Mouse (Mus musculus) MEL (cell line): ENCODE data around the gene Unc13d. TPM values are rescaled to one million over a fixed set of nuclear protein-coding genes. Genes with fewer than 3 reads are reported as not detected.

ENCODE experiments used
- DNase-seq: peaks from one replicate; pipeline ENCODE4 v3.0.0; 2011; ENCODE audit warnings: low read depth, low spot score
- H3K27ac ChIP-seq: 2 replicates; pipeline ENCODE4 v1.5.1; 2012; ENCODE audit warnings: low read depth, mild to moderate bottlenecking, control low read depth, low read length, moderate library complexity; ENCODE audit not compliant: control insufficient read depth
- H3K27me3 ChIP-seq, 2 experiments: fragments of 150-350 bp in 1 of 2; sonication (generic) in 1 of 2; 2 replicates each; pipeline ENCODE4 v1.6.1; 2012; ENCODE audit warnings: low read length in 2 of 2, mild to moderate bottlenecking in 2 of 2, improper control_type of control experiment in 1 of 2, moderate library complexity in 1 of 2; ENCODE audit not compliant: insufficient read depth in 2 of 2, control insufficient read depth in 1 of 2
- H3K36me3 ChIP-seq, 2 experiments: 2 replicates each; pipeline ENCODE4 v1.6.1; 2012 to 2014; ENCODE audit warnings: low read length in 2 of 2, improper control_type of control experiment in 1 of 2, inconsistent platforms in 1 of 2, mild to moderate bottlenecking in 1 of 2; ENCODE audit not compliant: insufficient read depth in 2 of 2, control insufficient read depth in 1 of 2
- H3K4me1 ChIP-seq, 2 experiments: fragments of 150-350 bp in 1 of 2; sonication (generic) in 1 of 2; 2 replicates each; pipeline ENCODE4 v1.6.1; 2012; ENCODE audit warnings: low read length in 2 of 2, improper control_type of control experiment in 1 of 2, mild to moderate bottlenecking in 1 of 2; ENCODE audit not compliant: insufficient read depth in 2 of 2, control insufficient read depth in 1 of 2
- H3K4me3 ChIP-seq, 2 experiments: fragments of 150-350 bp in 1 of 2; sonication (generic) in 1 of 2; 2 replicates each; pipeline ENCODE4 v1.5.1; 2012; ENCODE audit warnings: low read depth in 2 of 2, low read length in 2 of 2, mild to moderate bottlenecking in 2 of 2, moderate library complexity in 2 of 2, control low read depth in 1 of 2, improper control_type of control experiment in 1 of 2; ENCODE audit not compliant: control insufficient read depth in 1 of 2, insufficient read depth in 1 of 2
- H3K79me2 ChIP-seq: 2 replicates; pipeline ENCODE4 v1.6.1; 2012; ENCODE audit warnings: mild to moderate bottlenecking, low read length, moderate library complexity; ENCODE audit not compliant: control insufficient read depth, poor library complexity, insufficient read depth
- H3K9ac ChIP-seq: 2 replicates; pipeline ENCODE4 v1.6.1; 2012; ENCODE audit warnings: low read depth, mild to moderate bottlenecking, control low read depth, low read length, moderate library complexity; ENCODE audit not compliant: control insufficient read depth, poor library complexity, severe bottlenecking
- H3K9me3 ChIP-seq: fragments of 150-350 bp; sonication (generic); replicated peaks from 2 replicates; pipeline ENCODE4 v1.6.1; 2012; ENCODE audit warnings: mild to moderate bottlenecking, low read length, improper control_type of control experiment, moderate library complexity; ENCODE audit not compliant: insufficient read depth
- CHD1 ChIP-seq: IDR thresholded peaks from 2 replicates; pipeline ENCODE4 v1.6.1; 2012; ENCODE audit warnings: low read depth, mild to moderate bottlenecking, inconsistent platforms, low read length, improper control_type of control experiment
- CHD2 ChIP-seq: IDR thresholded peaks from 2 replicates; pipeline ENCODE4 v1.6.1; 2011; ENCODE audit warnings: low read length, improper control_type of control experiment
- CTCF ChIP-seq, 3 experiments: IDR thresholded peaks in 2 of 3; conservative IDR thresholded peaks in 1 of 3; 2 replicates each; pipeline ENCODE4 v1.5.1; 2011 to 2012; ENCODE audit warnings: low read length in 3 of 3, low read depth in 2 of 3, mild to moderate bottlenecking in 2 of 3, improper control_type of control experiment in 1 of 3, inconsistent platforms in 1 of 3, mixed read lengths in 1 of 3, moderate library complexity in 1 of 3; ENCODE audit not compliant: control insufficient read depth in 1 of 3, insufficient read depth in 1 of 3, poor library complexity in 1 of 3, severe bottlenecking in 1 of 3
- ELF1 ChIP-seq: IDR thresholded peaks from 2 replicates; pipeline ENCODE4 v1.6.1; 2014; ENCODE audit warnings: low read depth, mild to moderate bottlenecking, inconsistent platforms, low read length, improper control_type of control experiment, moderate library complexity
- GABPA ChIP-seq: IDR thresholded peaks from 2 replicates; pipeline ENCODE4 v1.6.1; 2012; ENCODE audit warnings: low read depth, mild to moderate bottlenecking, inconsistent platforms, low read length, improper control_type of control experiment, moderate library complexity
- GATA1 ChIP-seq: IDR thresholded peaks from 2 replicates; pipeline ENCODE4 v1.6.1; 2011; ENCODE audit warnings: low read depth, low read length, improper control_type of control experiment
- HCFC1 ChIP-seq: IDR thresholded peaks from 2 replicates; pipeline ENCODE4 v1.6.1; 2012; ENCODE audit warnings: low read depth, mild to moderate bottlenecking, inconsistent platforms, low read length, improper control_type of control experiment, moderate library complexity
- MAZ ChIP-seq: IDR thresholded peaks from 2 replicates; pipeline ENCODE4 v1.6.1; 2012; ENCODE audit warnings: low read depth, mild to moderate bottlenecking, inconsistent platforms, low read length, improper control_type of control experiment
- MEF2A ChIP-seq: IDR thresholded peaks from 2 replicates; pipeline ENCODE4 v1.6.1; 2014; ENCODE audit warnings: low read depth, mild to moderate bottlenecking, inconsistent platforms, low read length, improper control_type of control experiment; ENCODE audit not compliant: poor library complexity, insufficient replicate concordance, severe bottlenecking; ENCODE audit errors: extremely low read depth
- MYB ChIP-seq: IDR thresholded peaks from 2 replicates; pipeline ENCODE4 v1.6.1; 2011; ENCODE audit warnings: mild to moderate bottlenecking, low read depth, low read length, improper control_type of control experiment
- NRF1 ChIP-seq: IDR thresholded peaks from 2 replicates; pipeline ENCODE4 v1.6.1; 2014; ENCODE audit warnings: low read depth, mild to moderate bottlenecking, inconsistent platforms, low read length, improper control_type of control experiment, moderate library complexity; ENCODE audit not compliant: poor library complexity, insufficient read depth, severe bottlenecking
- POLR2A ChIP-seq, 2 experiments: IDR thresholded peaks; 2 replicates each; pipeline ENCODE4 v1.6.1; 2011 to 2012; ENCODE audit warnings: low read length in 2 of 2, mild to moderate bottlenecking in 2 of 2, control low read depth in 1 of 2, improper control_type of control experiment in 1 of 2, low read depth in 1 of 2, moderate library complexity in 1 of 2; ENCODE audit not compliant: control insufficient read depth in 1 of 2, insufficient read depth in 1 of 2, poor library complexity in 1 of 2
- POLR2AphosphoS2 ChIP-seq: IDR thresholded peaks from 2 replicates; pipeline ENCODE4 v1.6.1; 2011; ENCODE audit warnings: low read length, improper control_type of control experiment
- RAD21 ChIP-seq: IDR thresholded peaks from 2 replicates; pipeline ENCODE4 v1.6.1; 2011; ENCODE audit warnings: mild to moderate bottlenecking, low read depth, low read length, improper control_type of control experiment
- SMC3 ChIP-seq: IDR thresholded peaks from 2 replicates; pipeline ENCODE4 v1.6.1; 2011; ENCODE audit warnings: low read depth, low read length, improper control_type of control experiment
- TAL1 ChIP-seq: IDR thresholded peaks from 2 replicates; pipeline ENCODE4 v1.6.1; 2012; ENCODE audit warnings: mild to moderate bottlenecking, inconsistent platforms, low read length, moderate library complexity, mixed read lengths
- USF1 ChIP-seq: IDR thresholded peaks from 2 replicates; pipeline ENCODE4 v1.6.1; 2014; ENCODE audit warnings: low read depth, mild to moderate bottlenecking, inconsistent platforms, low read length, improper control_type of control experiment, moderate library complexity
- USF2 ChIP-seq, 2 experiments: IDR thresholded peaks; 2 replicates each; pipeline ENCODE4 v1.6.1; 2011 to 2012; ENCODE audit warnings: improper control_type of control experiment in 2 of 2, low read length in 2 of 2, borderline replicate concordance in 1 of 2, inconsistent platforms in 1 of 2, low read depth in 1 of 2, mild to moderate bottlenecking in 1 of 2; ENCODE audit not compliant: insufficient read depth in 1 of 2
- ZC3H11A ChIP-seq: IDR thresholded peaks from 2 replicates; pipeline ENCODE4 v1.6.1; 2012; ENCODE audit warnings: low read depth, mild to moderate bottlenecking, inconsistent platforms, low read length, improper control_type of control experiment
- ZKSCAN1 ChIP-seq: IDR thresholded peaks from 2 replicates; pipeline ENCODE4 v1.6.1; 2012; ENCODE audit warnings: low read depth, mild to moderate bottlenecking, inconsistent platforms, low read length, improper control_type of control experiment, moderate library complexity
- polyA plus RNA-seq, 2 experiments: library from polyadenylated mRNA; stranded (reverse) in 1 of 2; unstranded in 1 of 2; fragments of >175 nt in 1 of 2; fragments of >200 nt in 1 of 2; gene quantifications; 2 replicates each; pipeline versions ENCODE4 v1.2.1 to v1.2.4; 2012; ENCODE audit warnings: low replicate concordance in 2 of 2, low read depth in 1 of 2; ENCODE audit not compliant: insufficient read length in 2 of 2, insufficient read depth in 1 of 2, missing spikeins in 1 of 2
- total RNA-seq: library from RNA; depleted of rRNA; stranded (reverse); fragments of 300-350 nt; gene quantifications from 2 replicates; pipeline ENCODE4 v1.2.3, GENCODE M21; 2012

Unc13d gene
- total and polyA plus RNA-seq, 3 experiments = 115 to 146 TPM; not detected in 1

GRCm38 (mm10) chr11:116053510-116054229 lies 24.1 kb downstream of the Unc13d start (continued):
- TF ChIP-seq USF2 (IDR thresholded peaks at IDR 0.05; ENCODE audit: borderline replicate concordance in 1 of 2, insufficient read depth in 1 of 2, low read depth in 1 of 2, low read length in 2 of 2) = no peak
- no peak for TF ChIP-seq GABPA
- TF ChIP-seq USF1 = no peak

GRCm38 (mm10) chr11:116050196-116050595 lies 27.6 kb downstream of the Unc13d start:
- Histone ChIP-seq H3K27me3 (no peaks in the 10 kb centered on the region), H3K36me3 (peaks cover 8 to 18% of the 10 kb centered on the region in 2 experiments), H3K9ac (no peak overlapping the region), H3K4me1 (peaks cover 4 to 17% of the 10 kb centered on the region in 2 experiments), H3K79me2 (no peaks in the 10 kb centered on the region), H3K9me3 (no peaks in the 10 kb centered on the region), H3K4me3 (no peak overlapping the region), H3K27ac (no peak overlapping the region)
- TF ChIP-seq HCFC1 = no peak
- TF ChIP-seq RAD21 = no peak
- TF ChIP-seq SMC3 = no peak
- TF ChIP-seq MAZ = no peak
- no peak for TF ChIP-seq TAL1
- no peak for TF ChIP-seq MEF2A
- no peak for TF ChIP-seq USF1
- TF ChIP-seq POLR2AphosphoS2 = no peak
- no peak for TF ChIP-seq CTCF (IDR thresholded peaks at IDR 0.05 in 2 of 3, conservative IDR thresholded peaks at IDR 0.05 in 1 of 3; ENCODE audit: control insufficient read depth in 1 of 3, insufficient read depth in 1 of 3, low read depth in 2 of 3, low read length in 3 of 3, poor library complexity in 1 of 3, severe bottlenecking in 1 of 3)
- no peak for TF ChIP-seq MYB
- TF ChIP-seq NRF1 = no peak
- TF ChIP-seq POLR2A (IDR thresholded peaks at IDR 0.05; ENCODE audit: control insufficient read depth in 1 of 2, insufficient read depth in 1 of 2, low read depth in 1 of 2, low read length in 2 of 2, poor library complexity in 1 of 2) = no peak
- TF ChIP-seq ZKSCAN1 = no peak
- TF ChIP-seq ZC3H11A = no peak
- TF ChIP-seq CHD2 = no peak
- TF ChIP-seq ELF1 = no peak
- no peak for TF ChIP-seq GATA1
- no peak for TF ChIP-seq CHD1
- no peak for TF ChIP-seq USF2 (IDR thresholded peaks at IDR 0.05; ENCODE audit: borderline replicate concordance in 1 of 2, insufficient read depth in 1 of 2, low read depth in 1 of 2, low read length in 2 of 2)
- DNase-seq = no peak
